Mouse (Mus musculus): ENCODE measurements around the gene Cldn12. TPM values are rescaled to one million over a fixed set of nuclear protein-coding genes. Genes with fewer than 3 reads are reported as not detected.
A peak's percentile ranks its signal among the peaks of the same experiment; 100 is the strongest.

The Cldn12 gene
- polyA plus RNA-seq, 1 experiment from 2014 or later = 29.9 TPM

- Histone ChIP-seq H3K27ac (replicated peaks; ENCODE audit: low read depth, low read length) (no peak overlapping the region), H3K36me3 (replicated peaks; ENCODE audit: control insufficient read depth, insufficient read depth, low read depth, low read length) (no peaks in the 10 kb centered on the region), H3K9me3 (replicated peaks; ENCODE audit: control insufficient read depth, low read length) (no peaks in the 10 kb centered on the region), H3K4me2 (ENCODE audit: low read depth, low read length) (no peak overlapping the region), H3K4me1 (ENCODE audit: control insufficient read depth, insufficient read depth, low read length) (no peaks in the 10 kb centered on the region), H3K4me3 (ENCODE audit: low read depth, low read length) (no peak overlapping the region), H3K27me3 (ENCODE audit: control insufficient read depth, insufficient read depth, low read length) (no peaks in the 10 kb centered on the region), H3K9ac (replicated peaks; ENCODE audit: low read length) (no peak overlapping the region)
- peak; percentile 69 for ATAC-seq (replicated peaks; ENCODE audit: insufficient number of reproducible peaks, low FRiP score, low TSS enrichment, low read depth)
- WGBS = 57% methylated on average over 20 of the region's 20 CpGs
- peak; percentile 69 for DNase-seq (ENCODE audit: low spot score)
Measured at GRCm38 (mm10) chr5:5507701-5508225, 7.0 kb downstream of the Cldn12 start.

- no peak for DNase-seq (ENCODE audit: low spot score)
- Histone ChIP-seq H3K4me2 (ENCODE audit: low read depth, low read length) (no peak overlapping the region), H3K9me3 (replicated peaks; ENCODE audit: control insufficient read depth, low read length) (no peaks in the 10 kb centered on the region), H3K27me3 (ENCODE audit: control insufficient read depth, insufficient read depth, low read length) (no peaks in the 10 kb centered on the region), H3K4me1 (ENCODE audit: control insufficient read depth, insufficient read depth, low read length) (no peaks in the 10 kb centered on the region), H3K4me3 (ENCODE audit: low read depth, low read length) (no peak overlapping the region), H3K36me3 (replicated peaks; ENCODE audit: control insufficient read depth, insufficient read depth, low read depth, low read length) (no peaks in the 10 kb centered on the region), H3K9ac (replicated peaks; ENCODE audit: low read length) (no peak overlapping the region), H3K27ac (replicated peaks; ENCODE audit: low read depth, low read length) (no peak overlapping the region)
- WGBS = 89% methylated on average over 13 of the region's 13 CpGs
- no peak for ATAC-seq (replicated peaks; ENCODE audit: insufficient number of reproducible peaks, low FRiP score, low TSS enrichment, low read depth)
Measured at GRCm38 (mm10) chr5:5504456-5504855, 10.3 kb downstream of the Cldn12 start.

GRCm38 (mm10) chr5:5503381-5503780 is 11.4 kb downstream of the Cldn12 start:
- Histone ChIP-seq H3K36me3 (replicated peaks; ENCODE audit: control insufficient read depth, insufficient read depth, low read depth, low read length) (no peaks in the 10 kb centered on the region), H3K4me3 (ENCODE audit: low read depth, low read length) (no peak overlapping the region), H3K27ac (replicated peaks; ENCODE audit: low read depth, low read length) (no peak overlapping the region), H3K9ac (replicated peaks; ENCODE audit: low read length) (no peak overlapping the region), H3K27me3 (ENCODE audit: control insufficient read depth, insufficient read depth, low read length) (no peaks in the 10 kb centered on the region), H3K4me2 (ENCODE audit: low read depth, low read length) (no peak overlapping the region), H3K9me3 (replicated peaks; ENCODE audit: control insufficient read depth, low read length) (no peaks in the 10 kb centered on the region), H3K4me1 (ENCODE audit: control insufficient read depth, insufficient read depth, low read length) (no peaks in the 10 kb centered on the region)
- WGBS = 89% methylated on average over 4 of the region's 4 CpGs
- ATAC-seq (replicated peaks; ENCODE audit: insufficient number of reproducible peaks, low FRiP score, low TSS enrichment, low read depth) (no peak), DNase-seq (ENCODE audit: low spot score) (no peak)

GRCm38 (mm10) chr5:5501583-5501982 is 13.2 kb downstream of the Cldn12 start:
- ATAC-seq (replicated peaks; ENCODE audit: insufficient number of reproducible peaks, low FRiP score, low TSS enrichment, low read depth) = no peak

GRCm38 (mm10) chr5:5496393-5496792 is 18.4 kb downstream of the Cldn12 start:
- Histone ChIP-seq H3K9me3 (replicated peaks; ENCODE audit: control insufficient read depth, low read length) (no peaks in the 10 kb centered on the region), H3K4me3 (ENCODE audit: low read depth, low read length) (no peak overlapping the region), H3K9ac (replicated peaks; ENCODE audit: low read length) (no peak overlapping the region), H3K27ac (replicated peaks; ENCODE audit: low read depth, low read length) (no peak overlapping the region), H3K4me2 (ENCODE audit: low read depth, low read length) (no peak overlapping the region), H3K36me3 (replicated peaks; ENCODE audit: control insufficient read depth, insufficient read depth, low read depth, low read length) (no peaks in the 10 kb centered on the region), H3K4me1 (ENCODE audit: control insufficient read depth, insufficient read depth, low read length) (no peaks in the 10 kb centered on the region), H3K27me3 (ENCODE audit: control insufficient read depth, insufficient read depth, low read length) (no peaks in the 10 kb centered on the region)
- WGBS = 67% methylated on average over 3 of the region's 3 CpGs
- DNase-seq (ENCODE audit: low spot score) (no peak), ATAC-seq (replicated peaks; ENCODE audit: insufficient number of reproducible peaks, low FRiP score, low TSS enrichment, low read depth) (no peak)

More at GRCm38 (mm10) chr5:5501583-5501982, 13.2 kb downstream of the Cldn12 start:
- no peak overlapping the region for H3K27ac ChIP-seq (replicated peaks; ENCODE audit: low read depth, low read length)
- no peaks in the 10 kb centered on the region for H3K4me1 ChIP-seq (ENCODE audit: control insufficient read depth, insufficient read depth, low read length)
- H3K9me3 ChIP-seq (replicated peaks; ENCODE audit: control insufficient read depth, low read length) = no peaks in the 10 kb centered on the region
- DNase-seq (ENCODE audit: low spot score) = no peak
- H3K4me2 ChIP-seq (ENCODE audit: low read depth, low read length) = no peak overlapping the region
- H3K9ac ChIP-seq (replicated peaks; ENCODE audit: low read length) = no peak overlapping the region
- 85% methylated on average over 2 of the region's 2 CpGs for WGBS
- no peak overlapping the region for H3K4me3 ChIP-seq (ENCODE audit: low read depth, low read length)
- H3K36me3 ChIP-seq (replicated peaks; ENCODE audit: control insufficient read depth, insufficient read depth, low read depth, low read length) = no peaks in the 10 kb centered on the region
- H3K27me3 ChIP-seq (ENCODE audit: control insufficient read depth, insufficient read depth, low read length) = no peaks in the 10 kb centered on the region

DNA sequence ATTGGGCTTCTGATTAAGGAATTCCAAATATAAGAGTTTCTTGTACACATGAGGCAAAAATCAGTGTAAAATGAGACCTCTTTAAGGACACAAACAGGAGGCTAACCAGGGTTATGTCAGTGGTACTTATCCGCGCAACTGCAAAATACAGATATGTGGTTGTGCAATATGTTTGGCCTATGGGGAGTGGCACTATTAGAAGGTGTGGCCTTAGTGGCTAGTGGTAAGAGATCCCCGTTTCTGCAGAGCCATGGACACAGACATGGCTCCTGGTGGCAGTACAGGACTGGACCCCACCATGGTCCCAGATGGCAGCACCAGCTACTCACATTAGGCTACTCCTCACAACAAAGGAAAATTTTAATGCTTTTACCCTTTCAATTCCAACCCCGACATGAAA is 19.7 kb downstream of the Cldn12 start:
- H3K4me1 ChIP-seq (ENCODE audit: control insufficient read depth, insufficient read depth, low read length) = no peaks in the 10 kb centered on the region
- H3K27me3 ChIP-seq (ENCODE audit: control insufficient read depth, insufficient read depth, low read length) = no peaks in the 10 kb centered on the region
- DNase-seq (ENCODE audit: low spot score) = no peak
- no peak overlapping the region for H3K4me3 ChIP-seq (ENCODE audit: low read depth, low read length)
- H3K36me3 ChIP-seq (replicated peaks; ENCODE audit: control insufficient read depth, insufficient read depth, low read depth, low read length) = no peaks in the 10 kb centered on the region
- 88% methylated on average over 4 of the region's 4 CpGs for WGBS
- peak; percentile 48; the same call in 1 of the 2 replicates for ATAC-seq (replicated peaks; ENCODE audit: insufficient number of reproducible peaks, low FRiP score, low TSS enrichment, low read depth)
- no peak overlapping the region for H3K9ac ChIP-seq (replicated peaks; ENCODE audit: low read length)
- H3K4me2 ChIP-seq (ENCODE audit: low read depth, low read length) = no peak overlapping the region
- H3K9me3 ChIP-seq (replicated peaks; ENCODE audit: control insufficient read depth, low read length) = no peaks in the 10 kb centered on the region
- H3K27ac ChIP-seq (replicated peaks; ENCODE audit: low read depth, low read length) = no peak overlapping the region

- no peaks in the 10 kb centered on the region for H3K4me1 ChIP-seq (ENCODE audit: control insufficient read depth, insufficient read depth, low read length)
- H3K27ac ChIP-seq (replicated peaks; ENCODE audit: low read depth, low read length) = no peak overlapping the region
- no peaks in the 10 kb centered on the region for H3K36me3 ChIP-seq (replicated peaks; ENCODE audit: control insufficient read depth, insufficient read depth, low read depth, low read length)
- no peaks in the 10 kb centered on the region for H3K9me3 ChIP-seq (replicated peaks; ENCODE audit: control insufficient read depth, low read length)
- no peak overlapping the region for H3K4me3 ChIP-seq (ENCODE audit: low read depth, low read length)
- no peak overlapping the region for H3K4me2 ChIP-seq (ENCODE audit: low read depth, low read length)
- no peaks in the 10 kb centered on the region for H3K27me3 ChIP-seq (ENCODE audit: control insufficient read depth, insufficient read depth, low read length)
- ATAC-seq (replicated peaks; ENCODE audit: insufficient number of reproducible peaks, low FRiP score, low TSS enrichment, low read depth) (peak; percentile 65; the same call in 1 of the 2 replicates), DNase-seq (ENCODE audit: low spot score) (peak; percentile 70)
- no peak overlapping the region for H3K9ac ChIP-seq (replicated peaks; ENCODE audit: low read length)
- WGBS = 42% methylated on average over 16 of the region's 16 CpGs
Measured at GRCm38 (mm10) chr5:5494269-5495005, 20.3 kb downstream of the Cldn12 start.

DNA sequence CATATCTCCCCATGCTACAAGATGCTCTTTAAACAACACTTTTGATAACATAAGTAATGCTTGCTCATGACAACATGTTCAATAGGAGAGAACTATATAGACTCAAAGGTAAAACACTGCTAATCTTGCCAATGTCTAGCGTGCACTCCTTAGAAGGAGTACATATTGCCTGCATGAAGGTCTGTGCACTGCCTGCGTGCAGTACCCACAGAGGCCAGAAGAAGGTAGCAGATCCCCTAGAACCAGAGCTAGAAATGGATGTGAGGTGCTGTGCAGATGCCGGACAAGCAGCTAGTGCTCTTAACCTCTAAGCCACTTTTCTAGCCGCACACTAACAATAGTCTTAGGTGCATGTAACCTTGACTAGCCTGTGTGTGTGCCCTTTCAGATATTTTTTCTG is 22.6 kb downstream of the Cldn12 start:
- Histone ChIP-seq H3K36me3 (replicated peaks; ENCODE audit: control insufficient read depth, insufficient read depth, low read depth, low read length) (no peaks in the 10 kb centered on the region), H3K4me2 (ENCODE audit: low read depth, low read length) (no peak overlapping the region), H3K27me3 (ENCODE audit: control insufficient read depth, insufficient read depth, low read length) (no peaks in the 10 kb centered on the region), H3K4me1 (ENCODE audit: control insufficient read depth, insufficient read depth, low read length) (no peaks in the 10 kb centered on the region), H3K9ac (replicated peaks; ENCODE audit: low read length) (no peak overlapping the region), H3K4me3 (ENCODE audit: low read depth, low read length) (no peak overlapping the region), H3K27ac (replicated peaks; ENCODE audit: low read depth, low read length) (no peak overlapping the region), H3K9me3 (replicated peaks; ENCODE audit: control insufficient read depth, low read length) (no peaks in the 10 kb centered on the region)
- ATAC-seq (replicated peaks; ENCODE audit: insufficient number of reproducible peaks, low FRiP score, low TSS enrichment, low read depth) (no peak), DNase-seq (ENCODE audit: low spot score) (no peak)
- 91% methylated on average over 4 of the region's 4 CpGs for WGBS

All from embryonic facial prominence, embryonic 11.5 days (tissue).